Mouse (Mus musculus) frontal cortex, postnatal 10 days (tissue): ENCODE results near the gene Cdk17.

Experiments used
- DNase-seq, 2 experiments: peaks; one replicate each; pipeline ENCODE4 v3.0.0; 2022; ENCODE audit warnings: low spot score in 2 of 2, mixed read lengths in 1 of 2

The Cdk17 gene

DNA sequence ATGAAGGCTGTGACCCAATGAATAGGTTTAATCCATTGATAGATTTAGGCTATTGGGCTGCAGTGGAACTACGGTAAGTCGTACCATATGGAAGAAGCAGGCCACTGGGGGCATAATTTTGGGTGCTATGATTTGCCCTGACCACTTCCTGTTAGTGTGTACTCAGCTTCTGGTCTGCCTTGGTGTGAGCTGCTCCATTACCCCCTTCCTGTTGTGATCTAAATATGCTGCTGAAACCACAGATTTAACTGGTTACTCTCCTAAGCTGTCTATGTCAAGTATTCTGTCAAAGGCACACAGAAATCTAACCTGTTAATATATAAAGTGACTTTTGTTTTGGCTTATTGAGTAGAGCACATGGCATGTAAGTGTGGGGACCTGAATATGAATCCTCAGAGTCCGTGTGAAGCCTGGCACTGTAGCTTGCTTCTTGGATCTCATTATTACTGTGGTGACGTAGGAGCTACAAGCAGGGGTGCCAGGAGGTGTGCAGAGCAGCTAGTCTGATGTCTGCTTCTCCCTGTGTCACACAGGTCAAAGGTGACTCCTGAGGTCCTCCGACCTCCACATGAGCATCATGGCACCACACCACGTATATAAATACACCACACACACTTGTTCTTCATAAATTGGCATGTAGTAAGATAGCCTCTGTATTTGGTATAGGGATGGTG is 10.6 kb downstream of the Cdk17 start:
- no peak for DNase-seq

DNA sequence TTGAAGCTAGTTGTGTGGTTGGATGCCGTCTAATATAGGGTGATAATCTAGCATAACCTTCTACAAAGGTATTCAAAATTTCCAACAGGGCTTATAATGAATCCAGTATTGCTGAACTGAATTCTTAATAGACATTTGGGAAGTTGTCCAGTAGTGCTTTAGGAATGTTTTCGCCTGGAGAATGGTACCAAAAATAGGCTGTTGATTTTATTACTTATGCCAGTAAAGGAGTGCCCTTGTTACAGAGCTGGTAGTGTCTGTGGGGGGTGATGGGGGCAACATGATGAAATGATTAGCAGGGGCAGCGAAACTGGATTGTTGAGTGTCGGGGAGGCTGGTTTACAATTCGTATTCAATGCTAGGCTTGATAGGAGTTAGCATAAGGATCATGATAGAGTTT is 16.8 kb downstream of the Cdk17 start:
- no peak for DNase-seq

GRCm38 (mm10) chr10:93177874-93178273 is 17.2 kb downstream of the Cdk17 start:
- no peak for DNase-seq

DNA sequence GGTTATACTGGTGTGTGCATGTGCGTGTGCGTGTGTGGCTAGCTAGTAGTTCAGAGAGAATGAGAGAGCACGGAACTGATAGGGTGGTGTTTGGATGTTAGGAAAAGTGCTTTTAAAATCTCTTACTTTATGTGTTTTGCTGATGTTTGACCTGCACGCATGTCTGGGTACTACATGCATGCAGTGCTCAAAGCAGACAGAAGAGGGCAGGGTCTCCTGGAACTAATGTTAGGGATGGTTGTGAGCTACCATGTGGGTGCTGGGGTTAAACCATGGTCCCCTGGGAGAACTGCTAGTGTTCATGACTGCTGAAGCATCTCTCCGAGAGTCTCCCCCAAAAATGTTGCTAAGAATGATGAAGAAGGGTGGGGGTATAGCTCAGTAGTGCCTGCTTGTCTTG is 18.0 kb downstream of the Cdk17 start:
- DNase-seq, result no peak

DNA sequence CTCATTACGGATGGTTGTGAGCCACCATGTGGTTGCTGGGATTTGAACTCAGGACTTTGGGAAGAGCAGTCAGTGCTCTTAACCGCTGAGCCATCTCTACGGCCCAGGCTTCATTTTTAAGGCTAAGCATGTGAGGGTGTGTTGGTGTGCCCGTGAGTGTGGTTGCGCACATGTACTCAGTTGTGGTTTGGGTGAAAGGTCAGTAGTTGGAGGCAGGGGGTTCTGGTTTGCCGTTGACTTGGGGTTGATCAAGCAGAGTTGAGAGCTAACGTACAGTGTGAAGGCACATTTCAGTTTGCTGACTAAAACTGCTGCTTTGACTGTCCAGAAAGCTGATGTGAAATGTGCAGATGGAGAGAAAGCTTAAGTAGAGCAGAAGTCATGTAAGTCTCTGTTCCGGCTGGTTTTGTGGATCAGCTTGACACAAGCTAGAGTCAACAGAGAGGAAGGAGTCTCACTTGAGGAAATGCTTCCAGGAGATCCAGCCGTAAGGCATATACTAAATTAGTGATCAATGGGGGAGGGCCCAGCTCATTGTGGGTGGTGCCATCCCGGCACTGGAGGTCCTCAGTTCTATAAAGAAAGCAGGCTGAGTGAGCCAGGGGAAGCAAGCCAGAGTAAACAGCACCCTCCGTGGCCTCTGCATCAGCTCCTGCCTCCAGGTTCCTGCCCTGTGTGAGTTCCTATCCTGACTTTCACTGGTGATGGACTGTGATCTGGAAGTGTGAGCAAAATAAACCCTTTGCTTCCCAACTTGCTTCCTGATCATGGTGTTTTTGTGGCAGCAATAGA is 19.2 kb downstream of the Cdk17 start:
- no peak for DNase-seq

- no peak for DNase-seq
These were observed 23.8 kb downstream of the Cdk17 start for GRCm38 (mm10) chr10:93184351-93184976.

DNA sequence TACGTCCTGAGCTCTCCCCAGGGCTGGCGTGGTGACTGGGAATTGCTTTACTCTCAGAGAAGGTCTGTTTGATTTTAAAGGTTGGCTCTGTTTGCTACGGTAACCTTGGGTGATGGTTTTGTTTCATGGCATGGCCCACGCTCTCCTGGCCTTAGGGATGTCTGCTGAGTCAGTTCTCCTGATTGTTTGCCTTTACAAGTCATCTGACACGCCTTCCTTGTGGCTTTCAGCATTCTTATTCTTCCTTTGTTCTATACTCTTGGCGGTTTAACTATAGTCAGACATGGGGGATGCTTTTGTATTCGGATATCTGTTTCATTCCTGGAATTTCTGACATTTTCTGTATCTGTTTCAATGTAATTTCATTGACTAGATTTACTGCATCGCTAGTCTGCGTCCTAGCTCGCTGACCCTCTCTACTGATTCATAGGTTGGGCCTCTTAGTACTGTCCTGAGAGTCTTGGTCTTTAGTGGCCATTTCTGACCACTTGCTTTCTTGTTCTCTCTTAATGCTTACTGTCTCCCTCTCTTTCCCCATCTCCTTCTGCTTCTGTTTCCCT is 27.8 kb downstream of the Cdk17 start:
- DNase-seq, result no peak

GRCm38 (mm10) chr10:93190475-93191262 is 30.0 kb downstream of the Cdk17 start:
- DNase-seq, result no peak

GRCm38 (mm10) chr10:93197092-93197491 is 36.4 kb downstream of the Cdk17 start:
- no peak for DNase-seq

DNA sequence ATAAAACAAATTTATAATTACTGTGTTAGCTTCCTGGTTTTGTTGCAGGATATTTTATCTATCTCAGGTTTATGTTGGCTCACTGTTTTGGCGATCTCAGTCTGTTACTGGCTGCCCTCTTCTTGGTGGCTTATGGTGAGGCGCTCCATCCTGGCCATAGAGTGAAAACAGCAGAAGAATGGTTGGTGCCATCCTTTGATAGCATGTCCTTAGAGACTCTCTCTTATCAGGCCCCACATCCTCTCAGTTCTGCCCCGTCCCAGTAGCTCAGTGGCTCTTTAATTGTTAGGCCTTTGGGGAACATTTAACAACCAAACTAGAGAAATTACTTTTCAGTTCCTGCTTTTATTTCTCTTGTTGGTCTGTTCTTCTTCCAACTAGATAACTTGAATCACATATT is 38.3 kb downstream of the Cdk17 start:
- DNase-seq, result no peak

GRCm38 (mm10) chr10:93201846-93202458 is 41.3 kb downstream of the Cdk17 start:
- no peak for DNase-seq

DNA sequence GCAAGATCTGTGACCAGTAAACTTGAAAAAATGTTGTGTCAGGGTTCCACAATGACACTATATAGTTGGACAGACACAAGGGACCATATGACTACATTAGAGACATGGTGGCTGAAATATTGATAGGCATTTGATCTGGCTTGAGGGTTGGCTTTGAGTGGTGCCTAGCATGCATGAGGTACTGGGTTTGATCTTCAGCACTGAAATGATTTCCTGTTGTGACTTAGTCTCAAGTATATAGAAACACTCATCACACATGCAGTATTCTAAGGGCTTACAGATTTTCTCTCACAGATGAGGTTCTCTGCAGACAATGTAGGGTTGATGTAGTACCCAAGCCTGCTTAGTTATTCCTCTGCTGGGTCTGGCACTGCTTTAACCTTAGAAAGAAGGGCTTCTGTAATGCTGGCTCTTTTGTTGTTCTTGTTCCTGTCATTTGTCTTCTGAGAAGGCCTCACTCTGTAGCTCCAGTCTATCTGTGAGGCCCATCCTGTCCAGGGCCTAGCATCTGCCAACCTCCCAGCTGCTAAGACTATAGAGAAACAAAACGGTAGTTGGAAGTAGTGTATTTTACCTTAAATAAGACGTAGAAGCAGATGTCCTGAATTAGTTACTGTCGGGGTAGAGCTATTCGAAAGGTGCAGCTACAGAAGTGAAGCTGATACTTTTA is 44.7 kb downstream of the Cdk17 start:
- DNase-seq, result no peak

DNA sequence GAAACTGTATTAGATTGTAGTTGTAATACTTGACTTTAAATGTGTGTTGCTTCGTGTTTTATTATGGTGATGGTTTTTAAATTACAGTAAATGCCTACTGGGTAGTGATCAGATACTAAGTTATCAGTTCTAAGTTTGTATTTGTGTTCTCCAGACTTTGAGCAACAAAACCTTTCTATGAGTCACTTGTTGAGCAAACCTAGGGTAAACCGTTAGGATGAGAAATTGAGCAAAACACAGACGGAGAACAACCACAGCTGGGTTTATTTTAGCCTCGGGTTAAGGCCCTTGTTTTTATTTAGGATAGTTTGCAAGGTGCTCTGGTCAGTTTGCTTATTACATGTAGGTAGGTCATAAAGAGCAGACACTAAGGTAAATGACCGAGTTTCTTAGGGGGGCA is 46.5 kb downstream of the Cdk17 start:
- no peak for DNase-seq

DNA sequence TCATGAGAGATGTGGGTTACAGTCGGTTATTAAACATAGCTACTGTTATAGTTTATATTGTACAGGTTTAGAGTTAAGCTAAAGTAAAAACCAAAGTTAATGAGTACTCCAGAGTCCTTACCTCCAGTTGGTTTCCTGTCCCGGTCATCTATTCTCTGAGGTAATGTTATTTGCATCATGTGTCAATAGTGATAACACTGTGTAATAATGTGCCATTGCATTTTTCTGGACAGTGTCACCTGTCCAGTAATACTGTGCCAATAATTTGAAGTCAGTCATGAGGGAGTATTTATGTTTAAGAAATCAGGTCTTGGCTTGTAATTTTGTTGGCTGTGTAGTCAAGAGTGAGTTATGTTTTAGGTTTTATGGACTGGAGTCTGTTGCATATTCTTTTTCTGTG is 52.0 kb downstream of the Cdk17 start:
- no peak for DNase-seq

DNA sequence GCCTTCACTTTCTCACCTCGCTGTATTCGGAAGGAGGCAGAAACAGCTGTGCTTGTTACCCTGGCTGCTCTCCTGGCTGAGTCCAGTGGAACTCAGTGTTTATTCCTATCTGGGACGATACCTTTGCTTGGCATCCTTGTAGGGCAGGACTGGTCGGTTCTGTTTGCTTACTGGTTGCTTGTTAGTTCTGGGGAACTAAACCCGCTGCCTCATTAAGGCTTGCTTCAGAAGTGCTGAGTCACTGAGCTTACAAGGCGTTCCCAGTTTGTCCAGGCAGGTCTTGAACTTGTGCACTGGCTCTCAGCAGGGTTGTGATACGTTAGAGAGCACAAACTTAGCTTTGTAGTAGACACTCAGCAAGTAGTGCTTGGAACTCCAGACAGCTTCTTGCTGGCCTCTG is 52.7 kb downstream of the Cdk17 start:
- no peak for DNase-seq

DNA sequence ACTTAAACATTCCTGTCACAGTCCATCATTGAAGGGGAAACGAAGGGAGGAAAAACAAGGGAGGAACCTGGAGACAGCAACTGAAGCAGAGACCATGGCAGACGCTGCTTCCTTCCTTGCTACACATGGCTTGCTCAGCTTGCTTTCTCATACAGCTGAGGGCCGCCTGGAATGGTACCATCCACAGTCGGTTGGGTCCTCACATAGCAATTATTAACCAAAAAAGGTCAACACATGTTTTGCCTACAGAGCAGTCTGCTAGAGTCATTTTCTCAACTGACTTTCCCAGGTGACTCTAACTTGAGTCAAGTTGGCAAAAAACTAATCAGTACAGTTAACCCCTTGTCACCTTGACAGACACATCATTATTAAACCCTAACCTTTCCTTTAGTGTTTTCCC is 53.6 kb downstream of the Cdk17 start:
- no peak for DNase-seq

- no peak for DNase-seq
These were observed 54.5 kb downstream of the Cdk17 start for GRCm38 (mm10) chr10:93215051-93215763.

- no peak for DNase-seq
These were observed 65.1 kb downstream of the Cdk17 start for GRCm38 (mm10) chr10:93225751-93226150.

- no peak for DNase-seq
These were observed 67.2 kb downstream of the Cdk17 start for GRCm38 (mm10) chr10:93227921-93228320.

- no peak for DNase-seq
These were observed 67.8 kb downstream of the Cdk17 start for GRCm38 (mm10) chr10:93228401-93229007.
